Mouse (Mus musculus) cerebellum, postnatal 14 days (tissue): ENCODE measurements around the gene Lmx1a.

Experiments used
- DNase-seq, 2 experiments: peaks; one replicate each; pipeline ENCODE4 v3.0.0; 2021; ENCODE audit warnings: mixed read lengths in 2 of 2

Gene Lmx1a

GRCm38 (mm10) chr1:167896234-167896633, 207.2 kb downstream of the Lmx1a start:
- DNase-seq: peak; percentile 58 to 67
